Mouse (Mus musculus): ENCODE data around the gene Pds5b.

DNA sequence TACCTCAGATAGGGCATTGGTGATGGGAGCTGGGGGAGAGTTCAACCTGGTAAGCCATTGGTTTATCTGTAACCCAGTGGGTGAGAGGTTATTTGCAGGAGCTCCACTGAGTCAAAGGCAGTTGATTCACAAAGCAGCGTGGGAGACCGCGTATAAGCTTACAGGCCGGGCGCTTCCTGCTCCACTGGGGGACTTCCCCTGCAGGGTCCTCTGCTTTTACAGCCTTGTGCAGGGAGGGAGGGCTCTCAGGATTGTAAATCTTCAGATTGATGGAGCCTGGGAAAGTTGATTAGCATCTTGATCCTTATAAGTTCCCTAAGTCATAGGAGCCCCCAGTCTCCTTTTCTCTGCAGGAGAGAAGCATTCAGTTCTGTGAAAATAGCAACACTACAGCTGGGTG is 98.9 kb downstream of the Pds5b start:
- TF ChIP-seq POLR2A (IDR thresholded peaks at IDR 0.05; ENCODE audit: borderline replicate concordance, insufficient read depth, low read length) (no peak), CTCF (IDR thresholded peaks at IDR 0.05; ENCODE audit: borderline replicate concordance, insufficient read depth, low read depth, low read length) (no peak)

Measured in cerebellum, adult 2 months (tissue).